Mouse (Mus musculus) left cerebral cortex, adult 11 months (tissue): Measurements from ENCODE around the gene Prr3.
A peak's percentile ranks its signal among the peaks of the same experiment; 100 is the strongest.
"Not testable (repeated sequence)": the region's sequence is repeated elsewhere in the genome, so short reads cannot be mapped to it uniquely, and the experiment has no call there.

Experiments
- DNase-seq: peaks from one replicate; pipeline ENCODE4 v3.0.0; 2022; ENCODE audit warnings: low spot score

The Prr3 gene

GRCm38 (mm10) chr17:35979401-35980362 lies at the start of gene Prr3, which contains the start of gene Gnl1:
Gene Prr3 (minus strand): TSS chr17:35980236.
Gene Gnl1 (plus strand): TSS chr17:35979851.
- DNase-seq, result peak; percentile 94

GRCm38 (mm10) chr17:36028879-36029619 lies 49.0 kb upstream of the Prr3 start:
- DNase-seq, result no peak

- no peak for DNase-seq
These were observed 47.6 kb upstream of the Prr3 start for GRCm38 (mm10) chr17:36027663-36028062.

- no peak for DNase-seq
These were observed 45.9 kb upstream of the Prr3 start for GRCm38 (mm10) chr17:36025901-36026300.

GRCm38 (mm10) chr17:36025197-36025596 lies 45.2 kb upstream of the Prr3 start:
- no peak for DNase-seq

- no peak for DNase-seq
These were observed 43.9 kb upstream of the Prr3 start for GRCm38 (mm10) chr17:36023710-36024654.

GRCm38 (mm10) chr17:36022922-36023321 lies 42.9 kb upstream of the Prr3 start:
- DNase-seq, result no peak

- no peak for DNase-seq
These were observed 42.1 kb upstream of the Prr3 start for GRCm38 (mm10) chr17:36022098-36022497.

- DNase-seq, result no peak
These were observed 41.3 kb upstream of the Prr3 start for GRCm38 (mm10) chr17:36021309-36021708.

- no peak for DNase-seq
These were observed 40.4 kb upstream of the Prr3 start, which contains the start of gene H2-T24 for GRCm38 (mm10) chr17:36020191-36021073. Gene H2-T24 (minus strand): TSS chr17:36020560.

- no peak for DNase-seq
These were observed 39.5 kb upstream of the Prr3 start for GRCm38 (mm10) chr17:36019519-36019918.

- DNase-seq, result no peak
These were observed 38.9 kb upstream of the Prr3 start for GRCm38 (mm10) chr17:36018979-36019378.

GRCm38 (mm10) chr17:36017046-36017445 lies 37.0 kb upstream of the Prr3 start:
- no peak for DNase-seq

GRCm38 (mm10) chr17:36014977-36015376 lies 34.9 kb upstream of the Prr3 start:
- DNase-seq, result no peak

GRCm38 (mm10) chr17:36004409-36004808 lies 24.4 kb upstream of the Prr3 start:
- not testable (repeated sequence) for DNase-seq

- no peak for DNase-seq
These were observed 23.3 kb upstream of the Prr3 start for GRCm38 (mm10) chr17:36003331-36003730.

GRCm38 (mm10) chr17:36001966-36002365 lies 21.9 kb upstream of the Prr3 start:
- DNase-seq, result no peak

GRCm38 (mm10) chr17:36001121-36001897 lies 21.3 kb upstream of the Prr3 start:
- DNase-seq, result no peak

- DNase-seq, result no peak
These were observed 20.3 kb upstream of the Prr3 start for GRCm38 (mm10) chr17:36000349-36000748.

- no peak for DNase-seq
These were observed 19.3 kb upstream of the Prr3 start for GRCm38 (mm10) chr17:35999356-35999755.
